Mouse (Mus musculus): ENCODE measurements around the gene Katnal1. TPM values are rescaled to one million over a fixed set of nuclear protein-coding genes. Genes with fewer than 3 reads are reported as not detected.

The Katnal1 gene
- 1 to 10 TPM; 5.5 to 6.9 TPM for total RNA-seq (2021)
- long read RNA-seq, experiment 1, partial matches to known transcripts, result 0 of 4 reads
- long read RNA-seq, experiment 1, other reads (novel, unspliced or antisense), result 4 of 4 reads
- long read RNA-seq, experiment 2, full-length matches to known transcripts, result 2 of 3 reads
- long read RNA-seq, experiment 2, partial matches to known transcripts, result 0 of 3 reads
- long read RNA-seq, experiment 2, other reads (novel, unspliced or antisense), result 1 of 3 reads

DNA sequence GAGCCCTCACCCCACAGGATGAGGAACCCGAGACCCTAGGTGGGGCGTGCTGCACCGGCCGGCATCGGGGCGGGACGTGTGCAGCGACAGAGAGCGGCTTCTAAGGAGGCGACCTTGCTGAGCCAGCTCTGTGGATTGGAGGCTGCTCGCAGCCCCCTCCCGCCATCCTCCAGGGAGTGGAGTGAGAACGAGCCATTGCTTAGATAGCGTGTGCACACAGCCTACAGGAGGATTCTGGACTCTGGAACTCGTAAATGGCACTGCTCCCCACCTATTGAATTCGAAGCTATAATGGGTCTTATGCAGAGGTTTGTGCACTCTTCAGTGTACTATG is at the start of gene Katnal1:
Katnal1 (minus strand) TSS at position 205 of the 334 bp plus-strand sequence.
- no peak for DNase-seq

DNA sequence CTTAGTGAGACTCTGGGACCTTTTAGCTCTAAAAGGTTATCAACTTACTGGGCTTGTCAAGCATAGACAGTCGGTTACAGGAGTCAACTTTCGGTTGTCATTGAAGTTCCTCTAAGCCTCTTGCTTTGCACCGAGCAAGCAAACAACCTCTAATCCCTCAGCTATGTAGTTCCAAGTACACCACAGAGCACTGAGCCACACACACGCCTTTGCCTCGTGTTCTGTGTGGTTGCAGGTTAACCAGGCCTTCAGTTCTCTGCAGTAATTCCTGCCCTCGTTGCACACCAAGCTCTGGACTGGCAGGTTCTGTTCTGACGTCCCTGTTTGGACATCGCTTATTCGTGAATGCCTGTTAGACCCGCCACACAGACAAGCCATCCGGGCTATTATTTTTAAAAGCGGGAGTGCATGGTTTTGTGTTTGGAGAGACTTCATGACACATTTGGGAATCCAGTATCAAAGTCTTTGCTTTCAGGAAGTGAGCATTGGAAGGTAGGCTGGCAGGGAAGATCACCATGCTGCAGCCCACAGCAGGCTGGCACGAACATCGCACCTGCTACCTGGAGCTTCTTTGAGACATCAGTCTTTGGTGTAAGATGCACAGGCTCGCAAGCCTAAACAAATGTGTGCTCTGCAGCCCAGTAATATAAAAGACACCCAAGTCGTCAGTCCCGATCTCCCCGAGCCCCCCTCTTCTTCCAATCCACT is 49.5 kb upstream of the Katnal1 start:
- DNase-seq, result no peak

DNA sequence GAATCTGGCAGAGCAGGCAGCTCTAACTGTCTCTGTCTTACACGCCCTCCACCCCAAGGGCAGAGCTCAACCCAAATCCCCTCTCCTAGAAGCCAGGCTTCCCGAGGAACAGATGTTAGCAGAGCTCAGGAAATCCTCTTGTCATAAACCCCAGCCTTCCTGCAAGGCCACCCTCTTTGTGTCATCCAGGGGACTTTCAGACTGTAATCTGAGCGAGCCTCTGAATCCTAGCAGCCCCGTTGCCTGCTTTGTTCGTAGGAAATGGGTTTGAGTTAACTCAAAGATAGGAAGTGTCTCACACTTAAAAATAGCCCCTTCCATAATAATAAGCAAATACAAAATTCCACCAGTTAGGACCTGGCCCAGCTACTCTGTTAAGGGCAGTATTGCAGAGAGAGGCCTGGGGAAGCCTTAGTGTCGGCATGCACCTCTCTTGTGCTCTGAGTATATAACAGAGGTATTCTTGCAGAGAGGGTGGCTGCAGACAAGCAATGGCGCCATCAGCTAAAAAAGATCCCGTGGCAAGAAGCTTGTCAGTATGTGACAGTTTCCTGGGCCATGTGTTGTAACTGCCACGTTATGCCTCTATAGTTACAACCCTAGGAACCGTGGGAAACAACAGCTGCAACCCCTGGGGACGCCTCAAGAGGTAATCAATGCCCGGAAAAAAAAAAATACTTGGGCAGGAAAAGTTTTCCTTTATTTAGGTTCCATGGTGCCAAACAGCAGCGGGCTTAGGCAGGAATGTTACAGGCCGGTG is 48.8 kb upstream of the Katnal1 start:
- no peak for DNase-seq

DNA sequence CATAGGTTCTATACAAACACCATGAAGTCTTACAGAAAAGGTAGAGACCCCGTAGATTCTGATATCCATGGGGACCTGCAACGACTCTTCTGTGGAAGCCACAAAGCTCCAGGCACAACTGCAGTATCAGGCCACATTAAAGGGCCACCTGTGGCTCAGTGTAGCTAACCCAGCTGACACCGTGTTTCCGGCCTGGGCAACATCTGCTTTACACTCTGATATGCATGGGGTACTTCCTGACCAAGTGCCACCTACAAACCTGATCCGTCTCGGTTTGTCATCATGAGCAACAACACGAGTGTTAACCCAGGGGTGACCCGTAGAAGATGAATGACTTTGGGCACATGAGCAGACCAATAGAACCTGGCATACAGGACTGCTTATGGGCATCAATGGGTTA is 47.8 kb upstream of the Katnal1 start:
- DNase-seq, result no peak

DNA sequence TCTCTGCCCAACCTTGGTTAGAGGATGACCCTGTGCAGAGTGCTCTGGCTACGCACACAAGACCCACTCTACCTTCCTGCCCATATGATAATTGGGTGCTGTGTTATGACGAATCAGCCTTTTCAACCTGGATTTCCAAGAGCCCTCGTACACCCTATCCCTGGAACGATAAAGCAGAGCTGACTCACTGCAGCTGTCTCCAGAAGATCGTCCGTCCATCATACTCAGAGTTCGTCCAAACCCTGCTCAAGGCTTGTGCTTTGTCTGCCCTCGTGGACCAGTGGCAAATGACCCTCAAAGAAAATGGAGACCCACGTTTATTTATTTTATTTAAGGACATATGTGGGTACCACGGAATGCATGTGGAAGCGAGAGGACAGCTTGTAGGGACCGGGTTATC is 45.9 kb upstream of the Katnal1 start:
- no peak for DNase-seq

DNA sequence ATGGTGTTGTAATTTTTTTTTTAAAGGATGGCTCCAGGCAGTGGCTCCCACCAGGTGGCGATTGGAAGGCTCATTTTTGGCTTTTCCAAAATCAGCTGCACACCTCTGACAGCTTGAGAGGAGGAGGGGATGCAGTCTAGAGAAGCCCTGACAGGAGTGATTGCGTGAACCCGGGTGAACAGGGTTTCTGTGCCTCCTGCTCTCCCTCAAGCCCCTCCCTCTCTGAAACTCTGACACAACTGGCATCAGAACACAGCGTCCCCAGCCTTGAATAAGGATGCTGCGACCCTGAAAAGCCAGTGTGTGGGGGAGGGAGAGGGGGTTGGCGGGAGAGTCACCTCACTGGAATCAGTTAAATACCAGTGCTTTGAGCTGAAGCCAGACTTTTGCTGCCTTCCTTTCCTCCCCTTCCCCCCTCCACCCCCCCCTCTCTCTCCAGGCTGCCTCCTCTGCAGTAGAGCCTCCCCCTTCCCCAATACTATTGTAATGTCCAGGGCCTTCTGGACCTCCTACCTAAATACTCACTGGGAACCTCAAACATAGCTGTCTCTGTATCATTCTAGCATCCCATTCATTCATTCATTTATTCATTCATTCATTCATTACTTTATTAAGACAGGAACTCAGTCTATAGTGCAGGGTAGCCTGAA is 44.0 kb upstream of the Katnal1 start:
- no peak for DNase-seq

DNA sequence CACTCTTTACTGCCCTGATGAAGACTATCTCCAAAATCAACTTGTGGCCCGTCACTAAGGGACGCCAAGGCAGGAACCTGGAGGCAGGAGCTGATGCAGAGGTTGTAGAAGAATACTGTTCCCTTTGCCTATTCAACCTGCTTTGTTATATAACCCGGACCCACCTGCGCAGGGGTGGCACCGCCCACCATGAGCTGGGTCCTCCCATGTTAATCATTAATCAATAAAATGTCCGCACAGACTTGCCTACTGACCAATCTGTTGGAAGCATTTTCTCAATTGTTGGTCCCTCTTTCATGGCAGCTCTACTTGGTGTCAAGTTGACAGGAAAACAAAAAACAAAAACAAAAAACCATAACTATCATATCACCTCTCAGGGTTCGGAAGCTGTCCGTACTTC is 43.0 kb upstream of the Katnal1 start:
- no peak for DNase-seq

DNA sequence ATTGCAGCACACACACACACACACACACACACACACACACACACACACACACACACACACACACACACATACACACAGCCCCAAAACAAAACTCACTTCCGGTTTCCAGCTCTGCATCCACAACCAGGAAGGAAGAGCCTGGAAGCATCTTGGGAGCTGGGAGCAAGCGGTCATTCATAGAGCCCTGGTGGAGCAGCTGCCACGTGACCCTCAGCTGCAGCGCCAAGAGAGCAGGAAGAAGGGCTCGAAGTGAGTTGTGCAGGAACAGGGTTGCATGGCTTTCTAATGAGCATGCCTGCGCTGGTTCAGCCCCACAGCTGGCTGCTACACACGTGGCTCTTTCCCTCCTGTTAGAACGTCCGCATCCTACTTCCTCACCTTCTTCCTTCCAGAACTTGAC is 40.5 kb upstream of the Katnal1 start:
- peak; percentile 41 for DNase-seq

DNA sequence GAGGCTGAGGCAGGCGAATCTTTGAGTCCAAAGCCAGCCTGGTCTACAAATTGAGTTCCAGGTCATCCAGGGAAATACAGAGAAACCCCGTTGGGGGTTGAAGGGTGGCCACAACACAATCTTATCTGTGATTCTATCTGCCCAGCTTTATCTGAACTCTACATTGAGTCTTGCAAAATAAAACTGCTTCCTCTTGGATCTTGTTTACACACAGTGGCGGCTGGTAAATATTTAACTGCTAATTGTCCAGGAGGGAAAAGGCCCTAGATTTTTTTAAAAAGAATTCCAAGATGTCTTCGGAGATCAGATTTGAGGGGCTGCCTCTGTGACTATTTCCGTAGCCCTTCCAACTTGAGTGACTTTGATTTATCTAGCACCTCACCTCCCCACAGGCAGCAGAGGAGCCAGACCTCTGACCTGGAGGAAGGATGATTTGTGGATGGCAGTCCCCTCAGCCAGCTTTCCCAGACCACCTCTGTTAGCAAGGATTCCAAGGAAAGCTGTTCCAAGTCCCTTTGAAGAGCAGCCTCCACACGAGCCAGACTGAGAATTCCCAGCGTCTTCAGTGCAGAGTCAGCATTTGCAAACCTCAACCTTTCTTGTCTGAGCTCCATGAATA is 39.9 kb upstream of the Katnal1 start:
- DNase-seq, result no peak

DNA sequence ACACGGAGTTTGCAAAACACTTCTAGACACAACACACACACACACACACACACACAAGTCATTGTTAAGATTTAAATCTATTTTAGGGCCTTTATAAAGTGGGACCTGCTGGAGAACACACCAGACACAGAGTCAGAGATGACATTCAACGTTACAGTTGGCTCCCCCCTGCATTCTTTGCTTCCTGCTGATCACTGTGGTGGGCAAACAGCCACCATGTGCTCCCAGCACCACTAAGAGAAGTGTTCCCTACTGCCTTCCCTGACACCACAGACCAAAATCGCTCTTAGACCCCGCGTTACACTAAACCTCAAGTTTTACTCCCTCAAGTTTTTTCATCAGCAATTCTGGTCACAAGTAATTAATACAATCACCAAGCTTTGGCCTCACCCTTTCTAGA is 39.1 kb upstream of the Katnal1 start:
- no peak for DNase-seq

DNA sequence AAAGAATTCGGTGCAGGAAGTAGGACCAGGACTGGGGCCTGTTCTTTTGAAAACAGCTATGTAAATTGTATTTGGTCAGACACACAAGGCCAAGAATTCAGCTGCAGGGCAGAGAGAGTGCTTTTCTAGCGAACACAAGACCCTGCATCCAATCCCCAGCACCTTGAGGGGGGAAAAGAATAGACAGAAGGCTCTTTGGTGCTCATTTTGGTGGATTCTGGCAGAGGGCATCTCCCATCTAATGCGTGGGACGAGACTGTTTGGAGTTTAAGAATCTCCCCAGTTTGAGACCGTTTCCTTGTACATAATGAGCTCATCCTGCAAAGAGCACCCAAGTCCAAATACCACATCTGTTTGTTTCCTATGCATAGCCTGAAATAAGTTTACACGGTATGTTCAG is 37.3 kb upstream of the Katnal1 start:
- DNase-seq, result no peak

DNA sequence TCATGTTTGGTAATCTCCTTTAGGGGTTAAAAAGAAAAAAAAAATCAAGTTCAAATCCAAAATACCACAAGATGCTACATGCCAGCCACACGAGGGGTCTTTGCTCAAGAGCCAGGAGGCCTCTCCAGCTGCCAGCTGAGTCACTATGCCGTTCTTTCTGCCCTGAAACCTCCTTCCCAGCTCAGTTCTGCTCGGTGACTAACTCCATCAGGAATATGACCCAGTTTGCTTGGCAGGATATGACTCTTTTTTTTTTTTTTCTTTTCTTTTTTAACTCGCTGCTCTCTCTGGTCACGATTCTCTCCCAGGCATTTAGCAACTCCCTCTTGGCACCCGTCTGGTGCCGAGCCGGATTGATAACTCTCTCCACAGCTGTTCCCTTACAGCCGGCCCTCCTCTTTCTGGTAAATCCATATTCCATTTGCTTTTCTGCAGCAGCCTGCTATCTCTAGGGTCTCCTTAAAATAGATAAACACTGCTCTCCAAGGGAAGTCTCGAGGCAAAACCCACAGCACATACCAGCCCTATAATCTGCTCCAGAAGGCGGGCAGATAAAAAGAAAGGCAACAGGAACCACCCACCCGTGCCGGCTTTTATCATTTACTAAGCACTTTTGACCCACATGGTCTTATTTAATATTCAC is 36.7 kb upstream of the Katnal1 start:
- peak; percentile 56 for DNase-seq

DNA sequence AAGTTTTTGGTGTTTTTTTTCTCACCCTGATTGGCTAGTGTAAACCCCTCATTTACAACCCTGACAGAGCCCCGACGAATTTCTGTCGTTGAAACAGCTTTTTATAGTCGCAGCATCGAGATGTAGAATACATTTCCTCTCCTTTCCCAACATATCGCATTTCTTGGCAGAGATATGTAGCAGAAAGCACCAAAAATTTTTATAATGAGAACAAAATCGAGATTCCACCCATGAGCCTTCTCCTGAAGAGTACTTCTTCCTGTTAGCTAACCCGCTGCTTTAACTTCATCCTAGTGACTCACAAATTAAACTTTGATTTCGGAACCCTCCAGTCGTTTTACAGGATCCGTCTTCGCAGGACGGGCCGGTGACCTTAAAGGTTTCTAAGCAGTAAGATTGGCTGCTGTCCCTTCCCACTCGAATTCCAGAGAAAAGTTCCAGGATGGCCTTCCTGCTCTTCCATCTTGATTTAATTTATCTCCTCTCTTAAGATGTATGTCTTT is 36.0 kb upstream of the Katnal1 start:
- peak; percentile 12 for DNase-seq

DNA sequence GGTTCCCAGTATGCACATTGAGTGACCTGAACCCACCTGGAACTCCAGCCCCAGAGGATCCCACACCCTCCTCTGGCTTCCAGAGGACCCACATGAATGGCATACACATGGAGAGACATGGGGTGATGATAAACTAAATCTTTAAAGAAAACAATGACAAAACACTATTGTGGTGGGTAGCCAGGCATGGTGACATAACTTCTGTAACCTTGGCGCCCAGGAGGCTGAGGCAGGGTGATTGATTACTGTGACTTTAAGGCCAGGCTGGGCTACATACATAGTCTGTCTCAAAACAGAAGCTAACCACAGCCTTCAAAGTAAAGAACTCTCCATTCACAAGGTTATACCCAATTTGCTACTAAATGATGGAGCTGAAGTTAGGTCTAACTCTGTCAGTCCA is 35.1 kb upstream of the Katnal1 start:
- DNase-seq, result no peak

DNA sequence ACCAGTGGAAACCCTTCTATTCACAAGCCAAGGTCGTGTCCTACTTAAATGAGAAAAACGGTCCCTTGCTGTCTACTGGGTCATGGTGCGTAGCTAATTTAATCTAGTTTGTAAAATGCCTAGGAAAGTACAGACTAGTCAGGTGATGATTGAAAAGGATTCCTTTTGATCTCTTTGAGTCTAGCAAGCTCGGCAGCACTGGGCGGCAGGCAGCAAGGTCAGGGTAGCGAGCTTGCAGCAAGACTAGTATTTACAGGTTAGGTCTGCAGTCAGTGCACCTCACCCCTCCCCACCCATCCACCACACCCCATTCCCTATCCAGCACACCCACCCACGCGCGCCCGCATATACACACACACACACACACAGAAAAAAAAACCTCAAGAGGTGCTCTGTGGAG is 31.1 kb upstream of the Katnal1 start:
- no peak for DNase-seq

DNA sequence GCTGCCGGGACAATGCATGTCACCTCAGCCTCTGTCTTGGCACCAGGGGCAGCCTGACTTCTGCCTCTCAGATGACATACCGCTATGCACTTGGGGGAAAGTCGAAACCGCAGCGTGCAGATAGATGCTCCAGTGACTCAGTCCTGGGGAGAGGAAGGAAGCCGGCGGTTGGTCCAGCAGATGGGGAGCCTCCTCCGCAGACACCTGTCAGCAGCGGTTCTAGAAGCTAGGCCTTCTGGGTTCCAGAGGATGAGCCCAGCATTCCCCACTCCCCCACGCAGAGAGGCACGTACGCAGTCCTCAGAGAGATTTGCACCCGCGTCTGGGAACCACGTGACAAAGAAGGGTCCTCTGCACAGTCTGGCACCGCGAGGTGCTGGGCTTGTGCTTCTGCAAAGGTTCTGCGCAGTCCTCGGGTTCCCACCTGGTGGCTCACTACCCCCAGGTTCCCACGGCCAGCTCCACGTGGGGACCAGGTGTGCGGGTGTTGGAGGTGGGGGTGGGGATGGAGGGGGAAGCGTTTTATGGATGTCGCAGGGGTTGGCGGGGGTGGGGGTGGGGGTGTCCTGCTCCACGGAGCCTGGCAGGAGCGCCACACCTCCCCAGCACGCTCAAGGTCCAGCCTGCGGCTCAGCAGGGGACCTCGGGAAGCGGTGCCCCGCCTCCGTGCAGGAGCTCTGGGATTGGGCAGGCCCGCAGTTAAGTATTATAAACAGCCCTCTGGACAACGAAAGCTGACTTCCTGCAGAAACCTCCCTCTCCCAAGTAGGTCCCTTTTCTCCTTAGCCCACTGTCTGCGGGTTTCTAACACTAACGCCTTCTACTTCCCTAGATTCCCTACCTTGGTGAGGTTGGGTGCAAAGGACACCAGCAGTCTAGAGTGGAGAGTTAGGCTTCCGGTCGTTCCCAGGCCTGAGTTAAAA is 30.2 kb upstream of the Katnal1 start:
- no peak for DNase-seq

DNA sequence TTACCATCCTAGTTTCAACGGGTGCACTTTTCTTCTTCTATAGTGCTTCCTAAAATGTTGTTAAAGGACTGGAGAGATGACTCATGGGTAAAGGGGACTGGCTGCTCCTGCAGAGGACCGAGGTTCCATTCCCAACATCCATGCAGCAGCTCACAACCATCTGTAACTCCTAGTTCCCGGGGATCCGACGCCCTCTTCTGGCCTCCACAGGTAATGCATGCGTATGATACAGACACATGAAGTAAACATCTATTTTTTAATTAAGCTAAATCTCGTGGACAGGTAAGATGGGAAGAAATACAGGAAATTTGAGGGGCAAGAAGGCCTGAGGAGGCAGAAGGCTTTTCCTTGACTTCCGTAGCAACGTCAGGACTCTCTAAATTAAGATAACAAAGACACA is 29.2 kb upstream of the Katnal1 start:
- no peak for DNase-seq

DNA sequence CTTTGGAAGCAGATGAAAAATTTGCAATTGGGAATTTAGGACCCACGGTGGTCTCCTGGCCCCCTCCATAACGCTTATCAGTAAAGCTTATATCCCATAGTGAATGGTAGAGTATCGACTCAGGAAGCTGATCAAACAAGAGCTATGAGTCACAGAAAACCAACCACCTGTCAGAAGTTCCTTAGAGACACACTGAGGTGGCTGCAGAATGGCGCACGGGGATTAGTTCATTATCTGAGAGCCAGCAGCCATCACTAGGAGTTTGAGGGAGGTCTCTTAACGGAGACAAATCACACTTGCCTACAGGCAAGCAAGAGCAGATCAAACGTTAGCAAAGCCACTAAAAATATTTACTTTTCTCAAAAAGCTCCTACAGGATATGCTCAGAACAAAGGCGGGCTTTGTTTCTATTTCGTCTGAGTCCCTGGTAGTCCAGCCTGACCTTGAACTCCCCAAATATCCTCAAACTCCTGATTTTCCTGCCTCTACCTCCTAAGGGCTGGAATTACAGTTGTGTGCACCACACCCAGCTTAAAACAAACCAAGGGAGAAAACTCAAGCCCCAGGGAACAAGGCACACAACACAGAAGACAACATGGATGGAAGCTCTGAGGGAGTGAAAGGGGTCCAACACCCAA is 27.9 kb upstream of the Katnal1 start:
- DNase-seq, result no peak

DNA sequence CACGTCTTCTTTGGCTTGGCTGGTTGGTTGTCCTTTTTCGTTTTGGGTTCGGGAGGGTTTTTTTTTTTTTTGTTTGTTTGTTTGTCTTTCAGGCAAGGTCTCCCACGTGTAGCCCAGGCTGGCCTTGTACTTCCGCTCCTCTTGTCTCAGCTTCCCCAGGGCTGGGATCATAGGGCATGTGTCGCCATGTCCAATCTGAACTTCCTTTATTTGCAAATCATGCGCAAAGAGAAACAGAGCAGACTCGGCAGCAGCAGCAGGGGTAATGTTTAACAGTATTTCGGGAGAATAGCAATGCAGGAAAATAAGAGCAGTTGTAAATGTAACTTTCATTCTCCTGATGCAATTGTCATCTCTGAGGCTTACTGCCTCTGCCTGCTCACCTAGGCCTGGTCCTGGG is 27.0 kb upstream of the Katnal1 start:
- DNase-seq, result no peak

DNA sequence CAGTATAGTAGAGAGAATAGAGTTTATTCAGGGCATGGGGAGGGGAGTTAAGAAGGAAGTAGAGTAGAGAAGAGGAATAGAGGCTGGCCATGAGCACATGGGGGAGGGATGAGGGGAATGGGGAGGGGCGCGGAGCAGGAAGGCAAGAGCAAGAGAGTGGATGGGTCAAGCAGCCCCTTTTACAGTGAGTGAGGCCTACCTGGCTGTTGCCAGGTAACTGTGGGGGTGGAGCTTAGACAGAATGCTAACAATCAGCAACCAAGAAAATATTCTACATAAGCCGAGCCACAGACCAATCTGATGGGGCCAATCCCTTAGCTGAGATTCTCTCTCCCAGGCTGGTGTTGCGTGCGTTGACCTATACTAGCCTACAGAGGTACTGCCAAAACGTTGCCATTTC is 26.5 kb upstream of the Katnal1 start:
- DNase-seq, result no peak
